Mouse (Mus musculus): ENCODE data around the gene Fgl2.

The Fgl2 gene

DNA sequence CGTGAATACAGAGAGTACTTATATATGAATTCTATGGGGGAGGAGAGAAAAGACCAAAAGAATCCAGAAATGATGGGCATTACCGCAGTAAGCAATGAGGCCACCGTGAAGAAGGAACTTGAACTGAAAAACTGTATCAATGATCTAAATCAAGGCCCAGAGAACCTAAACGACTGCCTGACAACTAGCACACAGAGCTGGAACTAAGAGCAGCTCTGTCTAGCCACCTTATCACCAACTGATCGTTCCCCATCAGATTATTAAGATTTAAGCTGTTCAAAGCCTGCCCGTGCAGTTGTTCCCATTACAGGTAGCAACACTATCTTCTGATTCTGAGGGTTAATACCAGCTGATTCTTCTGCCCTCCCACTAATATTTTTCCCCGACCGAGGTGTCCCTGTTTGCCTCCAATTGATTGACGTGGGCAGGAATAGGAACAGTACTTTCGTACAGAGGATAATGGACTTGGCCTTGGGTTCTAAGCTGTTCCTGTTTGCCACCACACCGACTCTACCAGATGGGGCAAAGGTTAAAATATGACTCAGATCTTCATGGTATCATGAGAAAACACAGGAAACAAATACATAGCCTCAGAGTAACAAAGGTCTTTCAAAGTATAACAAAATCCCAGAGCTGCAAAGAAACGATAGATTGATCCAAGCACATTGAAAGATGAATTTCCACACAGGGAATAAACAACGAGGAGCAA is 12.0 kb downstream of the Fgl2 start:
- no peak for DNase-seq (ENCODE audit: low spot score in 2 of 2)

DNA sequence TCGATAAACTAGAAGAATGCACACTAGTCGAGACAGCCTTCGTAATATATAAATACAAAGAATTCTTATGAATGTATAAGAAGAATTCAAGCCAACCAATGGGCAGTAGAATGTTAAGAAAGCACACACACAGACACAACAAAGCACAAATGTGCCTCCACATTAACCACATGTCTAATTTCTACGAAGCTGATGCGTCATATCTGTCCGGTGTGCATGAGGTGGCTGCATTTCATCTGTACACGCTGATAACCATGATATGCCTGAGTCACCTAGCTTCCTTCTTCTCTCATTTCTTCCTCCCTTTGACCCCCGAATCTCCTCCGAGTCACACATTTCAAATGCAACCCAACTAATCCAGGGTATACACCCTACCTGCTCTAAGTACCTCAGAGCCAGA is 12.5 kb downstream of the Fgl2 start:
- DNase-seq (ENCODE audit: low spot score in 2 of 2), result no peak

DNA sequence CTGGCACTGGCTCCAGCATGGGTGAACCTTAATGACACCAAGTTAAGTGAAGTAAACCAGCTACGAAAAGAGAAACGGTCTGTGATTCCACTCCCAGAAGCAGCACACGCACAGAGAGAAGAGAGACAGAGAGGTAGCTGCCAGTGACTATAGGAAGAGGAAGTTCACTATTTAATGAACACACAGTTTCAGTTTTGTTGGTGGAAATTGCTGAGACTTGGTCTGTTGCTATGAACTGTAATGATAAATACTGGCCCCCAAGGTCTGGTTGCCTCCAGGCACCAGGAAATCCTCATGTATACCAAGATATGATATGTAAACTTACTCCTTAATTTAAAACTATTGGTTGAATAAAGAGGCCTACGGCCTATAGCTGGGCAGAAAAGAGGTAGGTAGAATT is 14.0 kb downstream of the Fgl2 start:
- no peak for DNase-seq (ENCODE audit: low spot score in 2 of 2)

DNA sequence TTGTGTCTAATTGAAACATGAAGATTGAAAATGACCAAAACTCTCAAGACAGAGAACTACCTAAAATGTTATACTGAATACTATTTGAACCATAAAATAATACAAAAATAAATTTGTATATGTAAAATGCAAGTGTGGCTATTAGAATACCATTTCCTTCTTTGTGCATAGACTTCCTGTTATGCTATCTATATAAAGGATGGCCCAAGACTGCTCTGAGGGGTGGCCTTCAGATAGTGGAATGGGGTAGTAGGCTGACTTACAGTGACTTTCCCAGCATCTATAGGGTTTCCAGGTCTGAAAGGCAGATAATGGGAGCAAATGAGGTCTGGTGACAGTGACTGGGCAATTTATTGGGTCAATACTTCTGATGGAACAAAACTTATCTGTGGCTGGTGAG is 14.9 kb downstream of the Fgl2 start:
- DNase-seq (ENCODE audit: low spot score in 2 of 2), result no peak

DNA sequence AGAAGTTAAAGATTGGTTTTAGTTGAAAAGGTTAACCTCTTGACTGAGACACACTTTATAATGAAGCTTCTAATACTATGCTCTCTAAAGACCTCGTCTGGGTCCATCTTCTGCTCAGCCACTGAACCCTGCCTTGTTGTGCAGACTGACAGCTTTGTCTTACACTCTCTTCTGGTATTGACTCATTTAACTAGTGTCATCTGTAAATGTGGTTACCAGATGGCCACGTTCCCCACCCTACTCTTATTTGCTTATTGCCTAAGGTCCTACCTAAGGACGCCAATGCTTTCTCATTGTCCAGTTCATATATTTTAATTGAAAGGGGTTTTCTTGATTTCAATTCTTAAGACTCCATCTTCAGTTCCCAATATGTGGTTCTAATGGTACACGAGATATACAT is 16.4 kb downstream of the Fgl2 start:
- no peak for DNase-seq (ENCODE audit: low spot score in 2 of 2)

DNA sequence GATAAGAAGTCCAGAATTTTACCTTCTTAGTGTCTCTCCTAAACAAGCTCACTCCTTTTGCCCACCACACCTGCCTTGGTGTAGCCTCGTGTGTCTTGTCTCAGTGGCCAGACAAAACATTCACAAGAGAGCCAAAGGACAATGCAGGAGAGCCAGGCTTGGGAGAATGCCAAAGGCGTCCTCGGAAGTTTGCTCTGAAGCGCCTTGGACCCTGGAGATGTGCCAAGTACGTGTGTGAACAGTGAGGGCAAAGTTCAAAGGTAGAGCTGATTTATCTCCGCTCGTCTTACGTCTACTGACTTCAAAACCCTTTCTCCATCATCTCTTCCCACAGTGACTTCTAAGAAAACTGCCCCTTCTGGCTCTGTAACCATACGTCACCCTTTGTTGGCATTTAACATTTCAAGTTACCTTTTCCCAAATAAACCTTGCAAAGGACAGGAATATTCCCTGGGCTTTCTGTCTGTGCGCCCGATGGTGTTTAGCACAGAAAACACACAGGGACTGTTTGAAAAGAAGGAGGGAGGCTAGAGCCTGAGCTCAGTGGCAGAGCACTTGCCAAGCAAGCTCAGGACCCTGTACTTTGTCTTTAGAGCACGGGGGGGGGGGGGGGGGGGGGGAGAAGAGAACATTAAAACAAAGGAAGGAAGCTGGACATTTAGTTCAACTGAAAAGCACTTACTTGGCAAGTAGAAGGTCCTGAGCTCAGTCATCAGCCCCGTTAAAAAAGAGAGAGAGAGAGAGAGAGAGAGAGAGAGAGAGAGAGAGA is 19.4 kb downstream of the Fgl2 start:
- no peak for DNase-seq (ENCODE audit: low spot score in 2 of 2)

DNA sequence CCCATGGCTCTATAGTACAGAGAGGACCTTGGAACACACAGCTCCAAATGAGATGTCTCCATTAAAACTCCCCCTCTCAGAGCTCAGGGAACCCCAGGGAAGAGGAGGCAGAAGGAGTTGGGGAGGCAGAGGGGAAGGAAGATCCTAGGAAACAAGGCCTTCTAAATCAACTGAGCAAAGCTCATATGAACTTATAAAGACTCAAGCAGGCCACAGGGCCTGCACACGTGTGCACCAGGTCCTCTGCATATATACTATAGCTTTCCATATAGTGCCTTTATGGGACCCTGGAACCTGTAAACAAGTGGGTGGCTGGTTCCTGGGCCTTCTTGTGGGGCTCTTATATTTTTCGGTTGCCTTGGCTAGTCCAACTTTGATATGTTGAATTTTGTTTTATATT is 22.1 kb downstream of the Fgl2 start:
- no peak for DNase-seq (ENCODE audit: low spot score in 2 of 2)

DNA sequence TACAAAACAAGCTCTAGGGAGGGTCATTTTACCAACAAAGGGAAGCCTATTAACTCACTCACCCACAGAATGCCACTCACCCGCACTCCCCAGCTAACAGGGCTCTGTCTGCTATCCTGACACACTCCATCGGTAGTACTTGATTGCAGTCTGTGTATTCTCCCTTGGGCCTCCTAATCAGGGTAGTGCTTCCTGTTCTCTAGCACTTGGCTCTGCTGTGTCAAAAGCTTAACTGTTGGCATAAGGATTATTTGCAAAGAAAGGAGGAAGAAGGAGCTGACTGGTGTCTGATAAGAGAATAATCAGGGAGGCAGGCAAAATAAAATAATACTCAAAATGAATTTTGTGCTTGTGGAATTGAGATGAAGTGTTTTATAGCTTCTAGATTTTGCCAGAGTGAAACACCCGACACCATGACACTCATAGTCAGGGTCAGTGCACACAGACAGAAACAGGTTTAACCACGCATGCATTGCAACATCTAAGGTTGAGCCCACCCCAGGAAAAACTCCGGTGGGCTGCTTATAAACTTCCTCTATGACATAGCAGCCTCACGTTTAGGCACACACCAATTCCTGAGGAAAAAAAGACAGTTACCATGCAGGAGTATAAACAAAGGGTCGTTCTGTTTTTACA is 22.9 kb downstream of the Fgl2 start:
- no peak for DNase-seq (ENCODE audit: low spot score in 2 of 2)

DNA sequence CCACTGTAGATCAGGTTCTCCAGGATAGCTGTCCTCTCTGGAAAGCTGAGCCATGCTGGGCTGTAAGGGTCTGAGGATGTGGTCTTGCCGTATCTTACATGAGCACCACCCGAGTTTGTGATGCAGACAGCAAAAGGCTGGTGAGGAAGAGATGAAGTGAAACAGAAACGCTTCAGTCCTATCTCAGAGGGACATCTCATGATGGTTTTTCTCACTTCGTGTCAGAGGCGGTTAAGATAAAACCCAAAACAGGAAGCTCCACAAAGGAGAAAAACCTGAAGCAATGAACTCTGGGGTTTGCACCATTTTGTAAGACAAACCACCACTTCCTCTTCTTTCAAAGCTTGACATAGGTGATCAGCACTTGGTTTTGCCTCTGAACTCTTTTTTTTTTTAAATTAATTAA is 38.8 kb downstream of the Fgl2 start:
- DNase-seq (ENCODE audit: low spot score in 2 of 2), result peak; percentile 44 to 50

DNA sequence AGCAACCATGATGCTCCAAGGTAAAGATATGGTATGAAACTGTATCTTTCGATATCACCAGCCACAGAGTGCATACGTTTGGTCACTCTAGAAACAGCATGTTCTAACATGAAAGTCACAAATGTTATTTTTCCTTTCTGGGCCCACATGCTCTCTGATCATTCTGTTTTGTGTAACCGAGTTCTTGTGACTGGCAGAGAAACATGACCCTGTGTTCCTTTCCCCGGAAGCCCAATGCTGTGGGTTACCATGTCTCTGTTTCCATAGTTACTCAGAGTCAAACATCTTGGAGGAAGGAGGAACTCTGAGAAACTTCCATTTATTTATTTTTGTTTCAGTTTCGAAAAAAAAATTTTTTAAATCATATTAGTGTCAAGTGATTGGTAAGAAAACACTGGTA is 39.6 kb downstream of the Fgl2 start:
- no peak for DNase-seq (ENCODE audit: low spot score in 2 of 2)

DNA sequence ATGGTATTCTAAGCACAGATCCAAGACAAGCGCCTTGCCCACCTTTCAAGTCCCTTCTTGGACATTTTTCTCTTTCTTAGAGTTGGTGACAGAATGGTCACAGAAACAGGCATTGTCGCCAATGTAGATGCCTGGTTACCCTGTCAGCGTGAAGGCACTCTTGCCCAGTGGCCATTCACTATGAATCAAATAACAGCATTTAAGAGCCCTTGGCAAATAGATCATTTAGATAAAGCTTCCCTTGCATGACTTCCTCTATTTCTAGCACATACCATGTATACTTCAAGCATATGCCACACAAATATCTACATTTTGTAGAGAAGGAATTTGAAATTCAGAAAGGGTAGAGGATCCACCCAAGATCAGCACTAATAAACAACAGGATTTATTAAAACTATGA is 40.9 kb downstream of the Fgl2 start:
- no peak for DNase-seq (ENCODE audit: low spot score in 2 of 2)

DNA sequence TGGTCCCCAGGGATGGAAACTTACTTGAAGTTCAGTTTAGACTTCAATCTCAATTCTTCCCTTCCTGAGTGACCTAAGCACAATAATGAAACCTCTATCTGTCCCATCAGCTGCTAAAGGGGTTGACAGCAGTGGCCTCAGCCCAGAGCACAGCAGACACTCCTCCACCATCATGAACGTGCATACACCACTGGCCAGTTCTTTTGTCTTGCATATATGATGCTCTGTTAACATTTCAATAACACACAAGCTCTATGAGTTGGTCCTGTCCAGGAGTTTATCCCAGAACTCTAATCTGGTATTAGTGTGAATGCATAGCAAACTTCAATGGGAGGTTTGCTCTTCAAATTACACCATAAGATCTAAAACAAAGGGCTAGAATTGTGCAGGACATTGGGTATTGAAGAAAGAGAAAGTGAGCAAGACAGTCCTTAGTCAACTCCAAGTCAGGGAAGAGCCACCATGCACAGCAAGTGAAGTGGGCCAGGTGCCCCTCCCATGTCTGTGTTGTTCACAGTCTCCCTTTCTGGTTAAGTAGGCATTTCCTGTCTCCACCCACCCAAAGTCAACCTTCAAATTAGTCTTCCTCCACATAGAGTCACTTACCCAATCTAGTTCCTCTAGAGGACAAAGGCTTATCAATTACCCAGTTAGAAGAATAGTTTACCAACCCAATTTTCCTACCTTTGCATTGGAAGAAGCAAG is 41.8 kb downstream of the Fgl2 start:
- DNase-seq (ENCODE audit: low spot score in 2 of 2), result no peak

DNA sequence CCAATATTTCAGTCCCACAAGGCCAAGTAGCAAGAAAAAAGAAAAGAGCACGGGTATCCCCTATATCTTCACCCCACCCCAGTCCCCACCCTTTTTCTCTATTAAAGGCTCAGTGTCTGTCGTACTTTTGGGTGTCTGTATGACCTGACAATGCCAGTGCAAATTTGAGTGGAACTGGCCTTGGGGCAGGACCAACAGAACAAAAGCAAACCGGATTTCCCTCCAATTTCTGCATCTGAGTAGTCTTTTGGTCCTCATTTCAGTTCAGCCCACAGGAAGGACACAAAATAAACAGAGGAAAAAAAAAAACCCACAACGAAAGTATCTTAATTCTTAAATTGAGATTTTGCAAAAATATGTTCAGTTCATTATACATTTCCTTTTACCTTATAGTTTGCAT is 46.2 kb downstream of the Fgl2 start:
- DNase-seq (ENCODE audit: low spot score in 2 of 2), result no peak

DNA sequence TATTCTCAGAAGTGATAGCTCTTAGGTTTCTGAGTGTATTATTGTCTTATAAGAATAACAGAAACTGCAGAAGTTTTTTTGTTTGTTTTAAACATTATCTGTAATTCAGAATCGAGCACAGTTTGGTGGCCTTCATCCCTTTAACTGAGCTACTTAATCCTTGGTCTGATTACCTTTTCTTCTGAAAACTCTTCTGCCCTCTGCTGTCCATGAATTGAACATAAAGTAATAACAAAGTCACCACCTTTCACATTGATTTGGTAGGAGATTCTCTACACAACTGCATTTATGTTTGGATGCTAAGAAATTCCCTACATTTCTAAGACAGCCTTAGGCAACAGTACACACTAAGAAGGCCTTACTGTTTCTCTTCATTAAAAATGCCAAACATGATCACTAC is 48.2 kb downstream of the Fgl2 start:
- DNase-seq (ENCODE audit: low spot score in 2 of 2), result peak in 1 of 2 experiments; percentile 18

DNA sequence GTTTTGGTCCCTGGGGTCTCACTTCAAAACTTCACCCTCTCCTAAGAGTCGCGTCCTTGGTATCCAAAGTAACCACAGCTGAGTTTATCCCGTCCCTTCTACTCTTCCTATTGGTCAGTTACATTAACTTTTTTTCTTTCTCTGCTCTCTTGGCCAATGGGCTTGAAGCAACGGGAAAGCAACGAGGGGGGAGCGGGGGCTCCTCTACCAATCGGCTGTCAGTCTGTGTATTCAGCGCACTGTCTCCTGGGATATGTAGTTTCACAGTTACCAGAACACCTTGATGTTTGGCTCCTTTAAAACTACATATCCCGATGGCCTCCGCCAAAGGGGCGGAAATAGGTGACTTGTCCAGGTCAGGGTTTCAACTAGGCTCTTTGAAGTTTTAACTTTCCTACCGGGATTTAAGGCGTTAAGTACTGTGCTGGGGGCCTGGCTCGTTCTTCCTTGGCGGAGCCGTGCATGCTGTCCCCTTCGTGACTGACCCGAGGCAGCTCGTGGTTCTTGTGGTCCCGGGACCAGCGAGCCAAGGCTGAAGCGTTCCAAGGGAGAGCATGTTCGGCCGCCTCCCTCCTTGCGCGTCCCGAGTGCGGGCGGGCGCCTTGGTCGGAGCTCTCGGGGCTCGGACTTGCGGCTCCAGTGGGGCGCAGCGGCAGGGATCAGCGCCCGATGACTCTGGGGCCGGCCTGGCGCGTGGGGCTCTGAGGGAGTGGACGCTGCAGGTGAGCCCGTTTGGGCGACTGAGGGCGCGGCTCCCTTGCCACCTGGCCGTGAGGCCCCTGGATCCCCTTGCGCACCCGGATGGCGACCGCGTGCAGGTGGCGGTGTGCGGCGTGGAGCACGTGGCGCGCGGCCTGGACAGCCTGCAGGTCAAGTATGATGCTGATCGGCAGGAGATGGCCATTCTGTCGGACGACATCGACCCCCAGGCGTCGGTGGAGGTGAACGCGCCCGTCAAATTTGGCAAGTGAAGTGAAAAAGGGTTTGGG is 52.5 kb downstream of the Fgl2 start, which contains the start of the genes Ccdc146 and Fam185a:
Gene Ccdc146, minus strand, starts transcription at position 64 of the 989 bp plus-strand sequence.
Gene Fam185a, plus strand, starts transcription at position 345 of the 989 bp plus-strand sequence.
- peak; percentile 87 to 91 for DNase-seq (ENCODE audit: low spot score in 2 of 2)

DNA sequence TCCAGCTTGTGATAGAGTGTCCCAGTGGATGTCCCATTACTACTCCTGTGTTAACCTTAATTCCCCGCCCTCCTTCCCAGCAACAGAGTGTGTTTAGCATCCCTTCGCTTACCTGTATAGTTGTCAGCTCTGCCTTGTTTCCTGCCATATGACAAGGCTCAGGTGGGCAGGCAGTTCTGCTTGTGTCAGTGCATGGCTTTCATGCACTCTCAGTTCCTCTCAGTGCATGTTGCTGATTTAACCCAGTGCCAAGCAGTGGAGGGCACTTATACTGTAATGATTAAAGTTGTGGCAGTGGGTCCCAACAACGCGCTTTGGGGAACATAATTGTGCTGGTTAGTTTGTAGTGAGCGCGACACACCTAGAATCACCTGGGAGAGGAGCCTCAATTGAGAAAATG is 54.2 kb downstream of the Fgl2 start:
- DNase-seq (ENCODE audit: low spot score in 2 of 2), result no peak

All from thymus, postnatal 10 days (tissue).